In genomic region chr1:135687771-135688492, GRCm38 (mm10) we compare ENCODE assay signal across 7 mouse cellular contexts. TPM values are rescaled to one million over a fixed set of nuclear protein-coding genes. Genes with fewer than 3 reads are reported as not detected.
DNase-seq lines count a peak whose midpoint lies in the region; ATAC-seq and TF ChIP-seq lines count a peak whose summit lies in the region.

No protein-coding gene starts in this region.

- WGBS in embryonic facial prominence, embryonic 13.5 days, result 0% methylated on average over 81 of the region's 81 CpGs
- under 1% methylated on average over 71 of the region's 81 CpGs for WGBS in heart, embryonic 14.5 days
- under 1% methylated on average over 79 of the region's 81 CpGs for WGBS in kidney, postnatal 0 days

- H3K27me3 ChIP-seq in embryonic facial prominence, embryonic 13.5 days, result peaks cover 30% of the 10 kb centered on the region
- H3K27me3 ChIP-seq in heart, embryonic 14.5 days (ENCODE audit: control insufficient read depth, insufficient read depth, low read length), result no peaks in the 10 kb centered on the region
- no peaks in the 10 kb centered on the region for H3K27me3 ChIP-seq in kidney, postnatal 0 days (ENCODE audit: insufficient read depth, low read length)

- peak overlapping the region; percentile 79 for H3K9ac ChIP-seq in embryonic facial prominence, embryonic 13.5 days
- H3K9ac ChIP-seq in heart, embryonic 14.5 days (ENCODE audit: low read length), result peak overlapping the region; percentile 75
- H3K9ac ChIP-seq in kidney, postnatal 0 days (ENCODE audit: low read depth, low read length), result peak overlapping the region; percentile 76

- H3K9me3 ChIP-seq in embryonic facial prominence, embryonic 13.5 days, result no peaks in the 10 kb centered on the region
- no peaks in the 10 kb centered on the region for H3K9me3 ChIP-seq in heart, embryonic 14.5 days (ENCODE audit: control insufficient read depth, low read length)
- no peaks in the 10 kb centered on the region for H3K9me3 ChIP-seq in kidney, postnatal 0 days (replicated peaks; ENCODE audit: low read length)

- H3K27ac ChIP-seq in embryonic facial prominence, embryonic 13.5 days, result peak overlapping the region; percentile 85
- H3K27ac ChIP-seq in heart, embryonic 14.5 days (replicated peaks in 1 of 2; ENCODE audit: control insufficient read depth in 1 of 2, insufficient read depth in 1 of 2, low read depth in 2 of 2, low read length in 2 of 2), result peak overlapping the region; percentile 83
- H3K27ac ChIP-seq in kidney, postnatal 0 days, result peak overlapping the region; percentile 85

- DNase-seq in ES-CJ7 (ENCODE audit: low read depth, low spot score), result peak; percentile 69
- peak; percentile 95 for DNase-seq in adrenal gland, adult 2 months
- peak; percentile 90 for DNase-seq in kidney, postnatal 0 days (ENCODE audit: low spot score)
- peak; percentile 87 to 94 for DNase-seq in lung, postnatal 4 days
- peak; percentile 60 for DNase-seq in retina, postnatal 7 days (ENCODE audit: low read depth, low spot score)

- peaks cover 33% of the 10 kb centered on the region for H3K4me1 ChIP-seq in embryonic facial prominence, embryonic 13.5 days
- peaks cover 20 to 30% of the 10 kb centered on the region in 2 experiments for H3K4me1 ChIP-seq in heart, embryonic 14.5 days (ENCODE audit: control insufficient read depth in 2 of 2, insufficient read depth in 2 of 2, low read length in 2 of 2)
- peaks cover 5% of the 10 kb centered on the region for H3K4me1 ChIP-seq in kidney, postnatal 0 days (replicated peaks; ENCODE audit: insufficient read depth, low read length)

- ATAC-seq in embryonic facial prominence, embryonic 13.5 days (ENCODE audit: insufficient number of reproducible peaks, insufficient read depth, low FRiP score, low TSS enrichment, low read depth), result peak; percentile 84
- ATAC-seq in heart, embryonic 14.5 days (ENCODE audit: insufficient number of reproducible peaks, insufficient read depth, low FRiP score, low read depth), result peak; percentile 90
- ATAC-seq in kidney, postnatal 0 days (replicated peaks; ENCODE audit: low FRiP score, low read depth), result peak; percentile 86

- peak overlapping the region; percentile 65 for H3K4me3 ChIP-seq in embryonic facial prominence, embryonic 13.5 days
- H3K4me3 ChIP-seq in heart, embryonic 14.5 days (ENCODE audit: control insufficient read depth in 1 of 2, insufficient read depth in 1 of 2, low read depth in 1 of 2, low read length in 2 of 2), result peak overlapping the region; percentile 52 to 67
- H3K4me3 ChIP-seq in kidney, postnatal 0 days (replicated peaks; ENCODE audit: low read depth, low read length), result peak overlapping the region; percentile 74

- peak overlapping the region; percentile 86 for H3K4me2 ChIP-seq in embryonic facial prominence, embryonic 13.5 days
- H3K4me2 ChIP-seq in heart, embryonic 14.5 days (ENCODE audit: low read length), result peak overlapping the region; percentile 92
- H3K4me2 ChIP-seq in kidney, postnatal 0 days (ENCODE audit: low read length), result peak overlapping the region; percentile 97

- H3K36me3 ChIP-seq in embryonic facial prominence, embryonic 13.5 days, result no peaks in the 10 kb centered on the region
- no peaks in the 10 kb centered on the region for H3K36me3 ChIP-seq in heart, embryonic 14.5 days (ENCODE audit: control insufficient read depth, insufficient read depth, low read length)
- H3K36me3 ChIP-seq in kidney, postnatal 0 days (ENCODE audit: insufficient read depth, low read length), result no peaks in the 10 kb centered on the region

- TF ChIP-seq CTCF in kidney, postnatal 0 days (IDR thresholded peaks at IDR 0.05; ENCODE audit: low read depth), result no peak

RNA-seq across cellular contexts. Expression of gene Csrp1, which starts 31.9 kb away (rescaled TPM):
- 100 to 1,000 TPM in 1 of 2 experiments, 10 to 100 TPM in 1; 68.0 to 133 TPM for total RNA-seq in adrenal gland, adult 2 months (2021)
- 65.7 and 70.2 TPM in 2 replicates for polyA plus RNA-seq in adrenal gland, adult 2 months (2012; rRNA removed)
- 77.0 and 79.3 TPM in 2 replicates for polyA plus RNA-seq in embryonic facial prominence, embryonic 13.5 days (2015; fragmentation: Nextera tagmentation; extraction: Ambion mirVana)
- 133 and 220 TPM in 2 replicates for polyA plus RNA-seq in heart, embryonic 14.5 days (2014; fragmentation: Nextera tagmentation; extraction: Ambion mirVana)
- 189 and 190 TPM in 2 replicates for polyA plus RNA-seq in kidney, postnatal 0 days (2015; fragmentation: Nextera tagmentation; extraction: Ambion mirVana)

Comparison
In these comparisons a context has a peak if more than half of its experiments do, and no peak if none do; other contexts are left out.
1. Peak in every context shown above with its lines: DNase-seq, ATAC-seq, H3K4me3 ChIP-seq and H3K27ac ChIP-seq.